Comparison of ENCODE assay signal across 8 mouse cellular contexts in the genomic region with DNA sequence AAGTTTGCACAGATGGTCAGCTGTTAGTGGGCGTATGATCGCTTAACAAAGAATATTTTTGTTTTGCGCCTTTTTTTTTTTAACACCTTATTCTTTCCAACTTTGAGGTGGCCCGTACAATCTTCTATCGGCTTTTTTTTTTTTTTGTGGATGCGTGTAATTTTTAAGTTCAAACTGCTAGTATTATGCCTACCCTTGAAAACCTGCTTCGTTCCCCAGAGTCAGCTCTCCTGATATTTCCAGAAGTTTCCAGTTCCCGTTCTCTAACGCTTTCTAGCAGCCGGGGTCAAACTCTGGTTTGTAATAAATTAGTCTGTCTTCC. TPM values are rescaled to one million over a fixed set of nuclear protein-coding genes. Genes with fewer than 3 reads are reported as not detected.
DNase-seq lines count a peak whose midpoint lies in the region; ATAC-seq and TF ChIP-seq lines count a peak whose summit lies in the region.

No protein-coding gene starts in this region.

- no peaks in the 10 kb centered on the region for H3K27me3 ChIP-seq in kidney, adult 2 months (replicated peaks; ENCODE audit: control insufficient read depth, insufficient read depth, low read length)
- H3K27me3 ChIP-seq in hindbrain, embryonic 11.5 days (ENCODE audit: control insufficient read depth, insufficient read depth, low read length) = no peaks in the 10 kb centered on the region
- no peaks in the 10 kb centered on the region for H3K27me3 ChIP-seq in midbrain, embryonic 11.5 days (ENCODE audit: control insufficient read depth, insufficient read depth, low read length)

- H3K27ac ChIP-seq in kidney, adult 2 months (ENCODE audit: insufficient read depth, low read depth, low read length) = peak overlapping the region; percentile 91
- H3K27ac ChIP-seq in bone marrow, adult 2 months (ENCODE audit: control insufficient read depth, insufficient read depth, low read depth, low read length, poor library complexity) = peak overlapping the region; percentile 97
- peak overlapping the region; percentile 47 for H3K27ac ChIP-seq in hindbrain, embryonic 11.5 days (ENCODE audit: low read depth, low read length)
- H3K27ac ChIP-seq in midbrain, embryonic 11.5 days (ENCODE audit: low read depth, low read length) = peak overlapping the region; percentile 41; the same call in 1 of the 2 replicates

- no peak for DNase-seq in kidney, adult 2 months
- no peak for DNase-seq in kidney, adult 11 months
- no peak for DNase-seq in hindbrain, embryonic 11.5 days (ENCODE audit: low spot score)
- DNase-seq in midbrain, embryonic 11.5 days (ENCODE audit: low spot score, missing footprints) = no peak
- DNase-seq in frontal cortex, postnatal 10 days (ENCODE audit: low spot score in 2 of 2) = no peak
- no peak for DNase-seq in embryo, embryonic 10 days (ENCODE audit: low spot score)
- DNase-seq in layer of hippocampus, postnatal 36 days = no peak

- no peaks in the 10 kb centered on the region; the same call in 1 of the 2 replicates for H3K4me1 ChIP-seq in kidney, adult 2 months (ENCODE audit: control insufficient read depth, insufficient read depth, low read length)
- H3K4me1 ChIP-seq in bone marrow, adult 2 months (ENCODE audit: control insufficient read depth, insufficient read depth, low read length) = peaks cover 5% of the 10 kb centered on the region; the same call in 1 of the 2 replicates
- H3K4me1 ChIP-seq in hindbrain, embryonic 11.5 days (replicated peaks; ENCODE audit: control insufficient read depth, insufficient read depth, low read length) = no peaks in the 10 kb centered on the region
- H3K4me1 ChIP-seq in midbrain, embryonic 11.5 days (ENCODE audit: control insufficient read depth, insufficient read depth, low read length) = peaks cover 16% of the 10 kb centered on the region

- TF ChIP-seq POLR2A in kidney, adult 2 months (IDR thresholded peaks at IDR 0.05; ENCODE audit: low read depth, low read length) = no peak
- TF ChIP-seq POLR2A in bone marrow, adult 2 months (IDR thresholded peaks at IDR 0.05; ENCODE audit: borderline replicate concordance, control insufficient read depth, low read depth, low read length) = no peak

- no peaks in the 10 kb centered on the region for H3K9me3 ChIP-seq in hindbrain, embryonic 11.5 days (ENCODE audit: control insufficient read depth, low read length)
- no peaks in the 10 kb centered on the region for H3K9me3 ChIP-seq in midbrain, embryonic 11.5 days (ENCODE audit: control insufficient read depth, low read length)

- peak overlapping the region; percentile 66 for H3K4me2 ChIP-seq in hindbrain, embryonic 11.5 days (replicated peaks; ENCODE audit: low read depth, low read length)
- peak overlapping the region; percentile 80 for H3K4me2 ChIP-seq in midbrain, embryonic 11.5 days

- peak overlapping the region; percentile 40; the same call in 1 of the 2 replicates for H3K9ac ChIP-seq in hindbrain, embryonic 11.5 days (ENCODE audit: low read depth, low read length)
- H3K9ac ChIP-seq in midbrain, embryonic 11.5 days (ENCODE audit: low read length) = peak overlapping the region; percentile 41

- ATAC-seq in hindbrain, embryonic 11.5 days (ENCODE audit: low FRiP score) = no peak
- no peak for ATAC-seq in midbrain, embryonic 11.5 days (ENCODE audit: low FRiP score)

- no peaks in the 10 kb centered on the region for H3K36me3 ChIP-seq in kidney, adult 2 months (ENCODE audit: control insufficient read depth, insufficient read depth, low read length)
- no peaks in the 10 kb centered on the region for H3K36me3 ChIP-seq in hindbrain, embryonic 11.5 days (ENCODE audit: control insufficient read depth, insufficient read depth, low read length)
- no peaks in the 10 kb centered on the region for H3K36me3 ChIP-seq in midbrain, embryonic 11.5 days (ENCODE audit: control insufficient read depth, insufficient read depth, low read length)

- no peak for TF ChIP-seq CTCF in kidney, adult 2 months (conservative IDR thresholded peaks at IDR 0.05; ENCODE audit: insufficient read depth, insufficient read length, low read depth, low read length)
- no peak for TF ChIP-seq CTCF in bone marrow, adult 2 months (IDR thresholded peaks at IDR 0.05; ENCODE audit: control insufficient read depth, insufficient read depth, low read length)

- peak overlapping the region; percentile 20 for H3K4me3 ChIP-seq in kidney, adult 2 months (ENCODE audit: insufficient read depth, low read depth, low read length)
- peak overlapping the region; percentile 91 for H3K4me3 ChIP-seq in bone marrow, adult 2 months (replicated peaks; ENCODE audit: control insufficient read depth, low read depth, low read length)
- H3K4me3 ChIP-seq in hindbrain, embryonic 11.5 days (ENCODE audit: low read depth, low read length) = peak overlapping the region; percentile 86
- peak overlapping the region; percentile 90 for H3K4me3 ChIP-seq in midbrain, embryonic 11.5 days (ENCODE audit: low read depth, low read length)

- WGBS in kidney, adult 2 months = under 1% methylated on average over 10 of the region's 10 CpGs
- WGBS in bone marrow, adult 2 months = under 1% methylated on average over 10 of the region's 10 CpGs
- WGBS in hindbrain, embryonic 11.5 days = 0% methylated on average over 10 of the region's 10 CpGs
- under 1% methylated on average over 10 of the region's 10 CpGs for WGBS in midbrain, embryonic 11.5 days

RNA-seq across cellular contexts. Expression of a gene that starts 1.0 kb away (rescaled TPM):
- 15.6 and 17.8 TPM in 2 replicates for polyA plus RNA-seq in kidney, adult 2 months (2012; rRNA removed)
- polyA plus RNA-seq in bone marrow, adult 2 months (2011; ENCODE audit: insufficient read depth, insufficient read length, low replicate concordance, missing spikeins) = 5.2 and 7.9 TPM in 2 replicates
- 13.4 and 18.4 TPM in 2 replicates for polyA plus RNA-seq in hindbrain, embryonic 11.5 days (2014; fragmentation: Nextera tagmentation; extraction: Ambion mirVana)
- polyA plus RNA-seq in midbrain, embryonic 11.5 days (2014; fragmentation: Nextera tagmentation; extraction: Ambion mirVana) = 12.0 and 12.9 TPM in 2 replicates
- total RNA-seq in layer of hippocampus, postnatal 36 days (2021) = 10 to 100 TPM; 24.2 TPM

Comparison
In these comparisons a context has a peak if more than half of its experiments do, and no peak if none do; other contexts are left out.
1. H3K27ac ChIP-seq: peak in every context shown above with its lines; median percentile 97 in bone marrow, adult 2 months; 91 in kidney, adult 2 months; 47 in hindbrain, embryonic 11.5 days; 41 in midbrain, embryonic 11.5 days.
2. H3K4me3 ChIP-seq: peak in every context shown above with its lines; median percentile 91 in bone marrow, adult 2 months; 90 in midbrain, embryonic 11.5 days; 86 in hindbrain, embryonic 11.5 days; 20 in kidney, adult 2 months.